Mouse (Mus musculus): ENCODE measurements at regions not wholly inside any gene's neighbourhood (a gene's known extent, or its start where the extent isn't known, plus 50 kb on each side); places are given as distances from the start of the nearest gene placed in this dataset.

- DNase-seq (ENCODE audit: low read depth, low spot score), result no peak
Measured at GRCm38 (mm10) chr17:72993134-72993533, 75.0 kb downstream of the Lbh start.

GRCm38 (mm10) chr17:72993626-72994025, 75.5 kb downstream of the Lbh start:
- DNase-seq (ENCODE audit: low read depth, low spot score), result no peak

GRCm38 (mm10) chr17:72996539-72996938, 78.4 kb downstream of the Lbh start:
- DNase-seq (ENCODE audit: low read depth, low spot score), result no peak

- DNase-seq (ENCODE audit: low read depth, low spot score), result no peak
Measured at GRCm38 (mm10) chr17:72997301-72997921, 79.3 kb downstream of the Lbh start.

GRCm38 (mm10) chr17:73005100-73005499, 87.0 kb downstream of the Lbh start:
- DNase-seq (ENCODE audit: low read depth, low spot score), result no peak

- peak; percentile 80 for DNase-seq (ENCODE audit: low read depth, low spot score)
Measured at GRCm38 (mm10) chr17:73008901-73009300, 90.8 kb downstream of the Lbh start.

GRCm38 (mm10) chr17:73009962-73010361, 91.9 kb downstream of the Lbh start:
- peak; percentile 50 for DNase-seq (ENCODE audit: low read depth, low spot score)

GRCm38 (mm10) chr17:73012356-73012755, 94.3 kb downstream of the Lbh start:
- no peak for DNase-seq (ENCODE audit: low read depth, low spot score)

GRCm38 (mm10) chr17:73012954-73013353, 94.8 kb upstream of the Lclat1 start:
- no peak for DNase-seq (ENCODE audit: low read depth, low spot score)

- DNase-seq (ENCODE audit: low read depth, low spot score), result no peak
Measured at GRCm38 (mm10) chr17:73014090-73014853, 93.5 kb upstream of the Lclat1 start.

GRCm38 (mm10) chr17:73017173-73017572, 90.6 kb upstream of the Lclat1 start:
- DNase-seq (ENCODE audit: low read depth, low spot score), result no peak

GRCm38 (mm10) chr17:73022630-73023051, 85.1 kb upstream of the Lclat1 start:
- DNase-seq (ENCODE audit: low read depth, low spot score), result peak; percentile 26

GRCm38 (mm10) chr17:73023362-73024107, 84.2 kb upstream of the Lclat1 start:
- DNase-seq (ENCODE audit: low read depth, low spot score), result no peak

- no peak for DNase-seq (ENCODE audit: low read depth, low spot score)
Measured at GRCm38 (mm10) chr17:73027122-73027521, 80.7 kb upstream of the Lclat1 start.

GRCm38 (mm10) chr17:73031796-73032195, 76.0 kb upstream of the Lclat1 start:
- DNase-seq (ENCODE audit: low read depth, low spot score), result peak; percentile 39

GRCm38 (mm10) chr17:73032326-73032725, 75.5 kb upstream of the Lclat1 start:
- DNase-seq (ENCODE audit: low read depth, low spot score), result no peak

- no peak for DNase-seq (ENCODE audit: low read depth, low spot score)
Measured at GRCm38 (mm10) chr17:73034420-73034819, 73.4 kb upstream of the Lclat1 start.

GRCm38 (mm10) chr17:73034981-73035481, 72.8 kb upstream of the Lclat1 start:
- no peak for DNase-seq (ENCODE audit: low read depth, low spot score)

- DNase-seq (ENCODE audit: low read depth, low spot score), result peak; percentile 75
Measured at GRCm38 (mm10) chr17:73036845-73037244, 70.9 kb upstream of the Lclat1 start.

- no peak for DNase-seq (ENCODE audit: low read depth, low spot score)
Measured at GRCm38 (mm10) chr17:73038586-73038985, 69.2 kb upstream of the Lclat1 start.

GRCm38 (mm10) chr17:73044918-73045580, 62.7 kb upstream of the Lclat1 start:
- DNase-seq (ENCODE audit: low read depth, low spot score), result no peak

- peak; percentile 41 for DNase-seq (ENCODE audit: low read depth, low spot score)
Measured at GRCm38 (mm10) chr17:73046985-73047384, 60.8 kb upstream of the Lclat1 start.
